Mouse (Mus musculus) limb, embryonic 15.5 days (tissue): Measurements from ENCODE around the gene Gmeb1. TPM values are rescaled to one million over a fixed set of nuclear protein-coding genes. Genes with fewer than 3 reads are reported as not detected.
"Not testable (repeated sequence)": the region's sequence is repeated elsewhere in the genome, so short reads cannot be mapped to it uniquely, and the experiment has no call there.

Source experiments
- ATAC-seq: fragments of 200-750 bp; cut with Nextera tagmentation; 2 replicates; pipeline ENCODE4 v1.8.0; 2017; ENCODE audit warnings: low read depth, moderate TSS enrichment; ENCODE audit not compliant: insufficient number of reproducible peaks, low FRiP score, low TSS enrichment
- H3K27ac ChIP-seq: fragments of 300-500 bp; sonication (generic); 2 replicates; pipeline ENCODE4 v1.5.1; 2015; ENCODE audit warnings: moderate library complexity, mild to moderate bottlenecking, inconsistent platforms
- H3K27me3 ChIP-seq: fragments of 300-500 bp; sonication (generic); 2 replicates; pipeline ENCODE4 v1.6.1; 2015; ENCODE audit warnings: inconsistent platforms
- H3K36me3 ChIP-seq: fragments of 300-500 bp; sonication (generic); 2 replicates; pipeline ENCODE4 v1.6.1; 2015; ENCODE audit warnings: inconsistent platforms
- H3K4me1 ChIP-seq: fragments of 300-500 bp; sonication (generic); 2 replicates; pipeline ENCODE4 v1.6.1; 2015; ENCODE audit warnings: inconsistent platforms
- H3K4me2 ChIP-seq: fragments of 300-500 bp; sonication (generic); 2 replicates; pipeline ENCODE4 v1.6.1; 2015; ENCODE audit warnings: mild to moderate bottlenecking, inconsistent platforms
- H3K4me3 ChIP-seq: fragments of 300-500 bp; sonication (generic); 2 replicates; pipeline ENCODE4 v1.5.1; 2015; ENCODE audit warnings: mild to moderate bottlenecking, inconsistent platforms
- H3K9ac ChIP-seq: fragments of 300-500 bp; sonication (generic); 2 replicates; pipeline ENCODE4 v1.6.1; 2015; ENCODE audit warnings: inconsistent platforms
- H3K9me3 ChIP-seq: fragments of 300-500 bp; sonication (generic); 2 replicates; pipeline ENCODE4 v1.6.1; 2016; ENCODE audit warnings: inconsistent platforms
- WGBS: fragments of 180-500 bp; shearing (Covaris S2); methylation state at CpG from one replicate; pipeline ENCODE4 v1.1.7; 2015; 5-methylcytosine and 5-hydroxymethylcytosine counted together
- polyA plus RNA-seq: library from polyadenylated mRNA; unstranded; fragments of >200 nt; fragmentation: Nextera tagmentation; extraction: Ambion mirVana; gene quantifications from 2 replicates; pipeline ENCODE4 v1.2.1, GENCODE M21; 2015

Gmeb1 gene
- polyA plus RNA-seq, result 34.1 and 35.6 TPM in 2 replicates

DNA sequence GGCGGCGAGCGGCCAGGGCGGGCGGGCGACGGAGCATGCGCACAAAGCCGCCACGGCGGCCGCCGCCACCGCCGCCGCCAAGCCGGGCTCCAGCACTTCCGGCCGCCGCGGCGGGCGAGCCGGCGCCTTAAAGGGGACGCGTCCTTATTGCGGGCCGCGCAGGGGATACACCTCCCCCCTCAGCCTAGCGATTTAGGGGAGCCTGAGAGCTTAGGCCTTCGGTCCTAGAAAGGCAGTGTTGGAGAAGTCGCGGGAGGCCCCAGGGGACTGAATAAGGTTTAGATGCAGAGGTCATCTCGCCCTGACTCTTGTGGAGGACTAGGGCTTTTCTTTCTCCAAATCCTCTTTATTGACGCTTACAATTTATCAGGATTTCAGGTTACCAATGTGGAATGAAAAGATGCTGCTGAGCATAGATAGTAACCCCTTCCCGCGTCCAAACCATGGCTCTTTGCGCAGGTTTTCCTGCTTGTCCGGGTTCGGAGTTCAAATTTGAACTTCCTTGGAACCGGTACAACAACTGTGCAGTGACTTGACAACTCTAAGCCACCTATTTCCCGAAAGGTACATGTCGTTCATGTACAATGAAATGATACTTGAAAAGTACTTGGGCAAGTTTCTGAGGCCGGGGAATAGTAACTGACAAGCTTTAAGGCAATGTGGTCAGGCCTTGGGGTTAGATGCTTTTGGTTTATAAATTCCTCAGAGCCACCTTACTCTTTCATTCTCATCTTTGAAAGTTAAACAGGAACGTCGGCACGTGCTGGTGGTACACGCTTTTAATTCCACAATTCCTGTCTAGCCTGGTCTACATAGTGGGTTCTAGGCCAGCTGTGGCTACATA lies at the start of gene Gmeb1:
Gene Gmeb1 (minus strand): TSS at position 89 of the 844 bp plus-strand sequence.
- peak; percentile 82 for ATAC-seq
- Histone ChIP-seq H3K9ac (peak within 1 kb of the TSS; percentile 87), H3K4me1 (peaks cover 18% of the 10 kb centered on the region), H3K4me2 (peak within 1 kb of the TSS; percentile 74), H3K27me3 (no peaks in the 10 kb centered on the region), H3K9me3 (no peaks in the 10 kb centered on the region), H3K36me3 (no peaks in the 10 kb centered on the region), H3K27ac (peak within 1 kb of the TSS; percentile 96), H3K4me3 (peak within 1 kb of the TSS; percentile 70)
- 16% methylated on average over 37 of the region's 49 CpGs for WGBS

DNA sequence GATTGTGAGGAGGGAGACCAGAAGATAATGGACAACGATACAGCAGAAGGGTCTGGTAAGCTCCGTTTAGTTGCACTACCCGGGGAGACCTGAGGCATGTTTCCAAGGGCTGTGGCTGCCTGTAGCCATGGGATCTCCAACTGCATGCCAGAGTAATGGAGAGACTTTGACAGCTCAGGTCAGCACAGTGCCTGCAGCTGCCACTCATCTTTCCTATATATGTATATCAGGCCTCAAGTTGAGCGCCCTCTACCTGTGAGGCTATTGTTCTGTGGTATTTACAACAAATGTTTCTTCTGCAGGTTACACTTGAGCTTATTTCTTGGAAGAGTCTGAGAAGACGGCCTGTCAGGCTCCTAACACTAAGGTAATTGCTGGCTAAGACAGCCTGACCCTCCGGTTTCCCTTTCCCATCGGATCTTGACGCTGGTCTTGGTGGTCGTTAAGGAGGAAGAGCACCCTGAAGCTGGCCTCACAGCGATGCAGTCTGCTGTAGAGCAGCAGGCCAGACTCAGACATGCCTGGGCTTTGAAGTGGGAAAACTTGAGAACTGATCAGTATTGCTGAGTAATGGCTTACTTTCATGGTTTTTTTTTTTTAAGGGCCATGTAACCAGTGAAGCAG lies 48.6 kb upstream of the Gmeb1 start:
- Histone ChIP-seq H3K4me3 (peak overlapping the region; percentile 73), H3K27me3 (no peaks in the 10 kb centered on the region), H3K4me1 (peaks cover 8% of the 10 kb centered on the region), H3K9me3 (no peaks in the 10 kb centered on the region), H3K4me2 (peak overlapping the region; percentile 72), H3K9ac (0 out of 2 replicates have a peak overlapping the region, but pooled peaks have one; percentile 83), H3K27ac (peak overlapping the region; percentile 92), H3K36me3 (peaks cover 43% of the 10 kb centered on the region)
- 19% methylated on average over 10 of the region's 10 CpGs for WGBS
- ATAC-seq, result no peak

DNA sequence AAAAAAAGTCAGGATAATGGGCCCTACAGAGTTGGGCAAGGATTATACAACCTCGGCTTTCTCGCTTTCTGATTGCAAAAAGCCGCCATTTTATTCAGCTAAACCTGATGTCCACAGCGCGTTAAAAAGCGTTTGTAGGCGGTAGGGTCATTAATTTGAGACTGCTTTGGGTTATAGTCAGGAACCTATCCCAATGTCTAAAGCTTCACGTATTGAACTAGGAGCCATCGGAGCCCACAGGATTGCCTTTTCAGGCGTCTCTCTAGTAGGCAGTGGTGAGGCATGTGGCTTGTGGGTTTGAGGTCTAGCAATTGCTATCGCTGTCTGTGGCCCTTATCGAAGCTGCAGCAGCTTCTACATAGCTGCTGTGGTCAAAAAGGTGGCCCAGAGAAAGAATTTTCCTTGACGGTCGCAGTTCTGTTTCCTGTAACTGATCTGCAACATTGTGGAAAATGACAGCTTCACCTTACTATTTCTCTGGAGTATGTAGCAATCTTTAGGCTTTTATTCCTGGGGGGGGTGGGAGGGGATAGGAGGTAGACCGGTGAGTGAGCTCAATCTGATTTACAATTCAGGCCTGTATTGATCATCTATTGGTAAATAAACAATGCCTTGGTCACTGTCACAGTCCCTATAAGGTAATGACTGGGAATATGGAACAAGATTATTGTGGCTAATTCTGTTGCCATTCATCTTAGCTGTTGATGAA lies 47.9 kb upstream of the Gmeb1 start:
- Histone ChIP-seq H3K4me3 (peak overlapping the region; percentile 73), H3K9ac (peak overlapping the region; percentile 83), H3K4me1 (peaks cover 8% of the 10 kb centered on the region), H3K36me3 (peaks cover 41% of the 10 kb centered on the region), H3K4me2 (peak overlapping the region; percentile 72), H3K27ac (peak overlapping the region; percentile 92), H3K9me3 (no peaks in the 10 kb centered on the region), H3K27me3 (no peaks in the 10 kb centered on the region)
- no peak for ATAC-seq
- WGBS, result under 1% methylated on average over 15 of the region's 15 CpGs

DNA sequence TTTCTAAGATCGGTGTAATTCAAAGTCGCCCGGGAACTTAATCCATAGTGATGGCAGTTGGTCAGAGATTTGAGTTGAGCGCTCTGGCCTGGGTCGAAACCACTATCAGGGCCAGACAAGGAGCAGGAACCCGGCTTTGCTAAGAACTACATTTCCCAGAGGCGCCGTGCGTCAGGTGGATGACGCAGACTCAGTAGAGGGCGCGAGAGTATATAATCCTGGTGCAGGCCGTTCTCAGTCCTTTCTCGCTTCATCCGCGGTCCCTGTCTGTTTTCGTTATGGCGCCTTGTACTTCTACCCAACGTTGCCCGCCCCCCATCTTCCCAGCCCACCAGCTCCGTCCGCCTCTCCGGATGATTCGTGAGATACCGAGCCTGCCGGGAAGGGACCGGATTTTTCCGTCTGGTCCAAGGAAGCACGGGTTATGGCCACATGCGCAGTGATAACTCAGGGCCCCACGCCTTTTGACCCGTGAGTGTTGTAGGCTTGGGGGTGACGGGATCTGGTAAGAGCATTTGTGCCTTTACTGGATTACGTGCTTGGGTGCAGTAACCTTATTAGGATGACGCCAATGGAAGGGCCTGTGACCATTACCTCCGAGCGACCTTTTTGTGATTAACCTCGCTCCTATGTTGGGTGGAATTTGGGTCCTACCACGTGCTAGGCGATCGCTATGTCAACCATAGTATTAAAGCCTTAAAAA lies 47.2 kb upstream of the Gmeb1 start:
- H3K4me1 ChIP-seq, result peaks cover 8% of the 10 kb centered on the region
- WGBS, result under 1% methylated on average over 41 of the region's 41 CpGs

DNA sequence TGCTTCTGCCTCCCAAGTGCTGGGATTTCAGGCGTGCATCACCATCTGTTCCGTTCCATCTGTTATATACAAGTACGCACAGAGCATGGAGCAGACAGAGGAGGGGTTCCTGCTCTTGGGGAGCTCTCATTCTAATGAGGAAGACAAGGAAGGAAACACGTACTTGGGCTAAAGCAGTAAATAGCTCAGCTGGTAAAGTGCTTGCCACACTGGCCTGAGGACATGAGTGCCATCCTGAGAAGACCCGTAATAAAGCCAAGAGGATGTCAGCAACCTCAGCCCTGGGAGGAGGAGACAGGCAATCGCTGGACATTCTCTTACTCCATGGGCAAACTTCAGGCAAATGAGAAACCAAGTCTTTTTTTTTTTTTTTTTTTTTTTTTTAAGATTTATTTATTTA lies 44.6 kb upstream of the Gmeb1 start:
- no peak overlapping the region for H3K4me3 ChIP-seq
- H3K9me3 ChIP-seq, result no peaks in the 10 kb centered on the region
- H3K4me1 ChIP-seq, result peaks cover 19% of the 10 kb centered on the region
- H3K9ac ChIP-seq, result no peak overlapping the region
- H3K27ac ChIP-seq, result no peak overlapping the region
- H3K36me3 ChIP-seq, result peaks cover 12% of the 10 kb centered on the region
- WGBS, result 72% methylated on average over 6 of the region's 6 CpGs
- no peaks in the 10 kb centered on the region for H3K27me3 ChIP-seq
- H3K4me2 ChIP-seq, result no peak overlapping the region
- ATAC-seq, result no peak

More for the DNA sequence above, 47.2 kb upstream of the Gmeb1 start:
- peak; percentile 86 for ATAC-seq
- H3K4me2 ChIP-seq, result peak overlapping the region; percentile 72
- H3K9ac ChIP-seq, result peak overlapping the region; percentile 83
- H3K27me3 ChIP-seq, result no peaks in the 10 kb centered on the region
- peak overlapping the region; percentile 92 for H3K27ac ChIP-seq
- no peaks in the 10 kb centered on the region for H3K9me3 ChIP-seq
- peak overlapping the region; percentile 73 for H3K4me3 ChIP-seq
- H3K36me3 ChIP-seq, result peaks cover 34% of the 10 kb centered on the region

DNA sequence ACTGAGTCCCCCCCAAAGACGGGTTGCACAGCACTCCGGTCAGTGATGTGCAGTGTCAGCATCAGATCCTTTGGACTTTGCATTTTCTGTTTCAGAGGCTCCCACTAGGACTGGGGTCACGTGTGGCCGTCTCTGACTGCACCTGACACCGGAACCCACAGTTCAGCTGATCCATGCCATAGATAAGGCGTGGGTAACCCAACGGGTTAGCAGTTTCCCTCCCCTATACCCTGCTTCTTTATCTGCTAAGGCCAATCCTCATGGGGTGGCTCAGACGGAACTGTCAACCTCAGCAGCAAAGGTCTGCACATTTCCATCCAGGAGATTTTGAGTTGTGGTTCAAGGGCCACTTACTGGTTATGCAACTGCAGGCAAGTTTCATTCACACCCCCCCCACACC lies 43.9 kb upstream of the Gmeb1 start:
- Histone ChIP-seq H3K36me3 (peaks cover 5% of the 10 kb centered on the region), H3K27me3 (no peaks in the 10 kb centered on the region), H3K4me2 (no peak overlapping the region), H3K4me1 (peaks cover 19% of the 10 kb centered on the region), H3K27ac (no peak overlapping the region), H3K9me3 (no peaks in the 10 kb centered on the region), H3K9ac (no peak overlapping the region), H3K4me3 (no peak overlapping the region)
- WGBS, result 84% methylated on average over 8 of the region's 8 CpGs
- no peak for ATAC-seq

DNA sequence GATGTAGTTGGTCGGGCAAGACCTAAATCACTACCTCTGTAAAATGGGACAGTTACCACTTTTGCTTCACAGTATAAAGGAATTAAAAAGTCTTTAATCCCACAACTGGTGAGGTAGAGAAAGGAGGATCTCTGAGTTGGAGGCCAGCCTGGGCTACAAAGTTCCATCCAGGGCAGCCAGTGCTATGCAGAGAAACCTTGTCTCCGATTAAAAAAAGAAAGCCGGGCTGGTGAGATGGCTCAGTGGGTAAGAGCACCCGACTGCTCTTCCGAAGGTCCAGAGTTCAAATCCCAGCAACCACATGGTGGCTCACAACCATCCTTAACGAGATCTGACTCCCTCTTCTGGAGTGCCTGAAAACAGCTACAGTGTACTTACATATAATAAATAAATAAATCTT lies 42.1 kb upstream of the Gmeb1 start:
- H3K9me3 ChIP-seq, H3K36me3 ChIP-seq, H3K27me3 ChIP-seq, ATAC-seq: not testable (repeated sequence)
- WGBS, result 42% methylated on average over 6 of the region's 6 CpGs
- Histone ChIP-seq H3K9ac (peak overlapping the region; percentile 44; the same call in 1 of the 2 replicates), H3K4me3 (peak overlapping the region; percentile 51), H3K4me2 (peak overlapping the region; percentile 79), H3K27ac (peak overlapping the region; percentile 74; the same call in 1 of the 2 replicates), H3K4me1 (peaks cover 11% of the 10 kb centered on the region)

DNA sequence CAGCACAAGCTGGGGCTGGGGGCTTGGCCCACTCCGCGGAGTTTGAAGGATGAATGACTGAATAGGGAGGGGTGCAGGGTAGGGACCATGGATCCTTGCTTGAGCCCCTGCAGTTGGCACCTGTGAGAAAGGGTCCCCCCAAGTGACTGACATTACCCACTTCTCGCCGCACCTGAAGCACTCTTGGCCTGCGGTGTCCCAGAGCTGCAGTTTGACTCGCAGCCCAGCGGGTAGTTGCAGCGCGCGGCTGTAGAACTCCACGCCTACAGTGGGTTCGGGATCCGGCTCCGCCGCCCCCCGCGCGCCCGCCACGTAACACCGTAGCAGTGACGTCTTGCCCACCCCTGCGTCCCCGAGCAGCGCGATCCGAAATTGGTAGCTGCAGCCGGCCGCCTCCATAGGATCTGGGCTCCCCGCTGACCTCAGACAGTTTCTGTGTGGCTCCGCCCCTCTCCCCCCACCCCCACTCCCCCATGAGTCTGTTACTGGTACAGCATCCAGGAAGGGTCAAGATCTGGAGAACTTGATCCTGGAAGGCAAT lies 41.6 kb upstream of the Gmeb1 start, which contains the start of gene Rab42:
Gene Rab42 (minus strand): TSS at position 447 of the 541 bp plus-strand sequence.
- peaks cover 11% of the 10 kb centered on the region for H3K4me1 ChIP-seq
- no peaks in the 10 kb centered on the region for H3K9me3 ChIP-seq
- H3K27me3 ChIP-seq, result no peaks in the 10 kb centered on the region
- H3K9ac ChIP-seq, result peak within 1 kb of the TSS; percentile 44
- no peaks in the 10 kb centered on the region for H3K36me3 ChIP-seq
- peak within 1 kb of the TSS; percentile 51 for H3K4me3 ChIP-seq
- peak within 1 kb of the TSS; percentile 74 for H3K27ac ChIP-seq
- WGBS, result 1% methylated on average over 31 of the region's 31 CpGs
- ATAC-seq, result peak; percentile 71
- peak within 1 kb of the TSS; percentile 79 for H3K4me2 ChIP-seq

DNA sequence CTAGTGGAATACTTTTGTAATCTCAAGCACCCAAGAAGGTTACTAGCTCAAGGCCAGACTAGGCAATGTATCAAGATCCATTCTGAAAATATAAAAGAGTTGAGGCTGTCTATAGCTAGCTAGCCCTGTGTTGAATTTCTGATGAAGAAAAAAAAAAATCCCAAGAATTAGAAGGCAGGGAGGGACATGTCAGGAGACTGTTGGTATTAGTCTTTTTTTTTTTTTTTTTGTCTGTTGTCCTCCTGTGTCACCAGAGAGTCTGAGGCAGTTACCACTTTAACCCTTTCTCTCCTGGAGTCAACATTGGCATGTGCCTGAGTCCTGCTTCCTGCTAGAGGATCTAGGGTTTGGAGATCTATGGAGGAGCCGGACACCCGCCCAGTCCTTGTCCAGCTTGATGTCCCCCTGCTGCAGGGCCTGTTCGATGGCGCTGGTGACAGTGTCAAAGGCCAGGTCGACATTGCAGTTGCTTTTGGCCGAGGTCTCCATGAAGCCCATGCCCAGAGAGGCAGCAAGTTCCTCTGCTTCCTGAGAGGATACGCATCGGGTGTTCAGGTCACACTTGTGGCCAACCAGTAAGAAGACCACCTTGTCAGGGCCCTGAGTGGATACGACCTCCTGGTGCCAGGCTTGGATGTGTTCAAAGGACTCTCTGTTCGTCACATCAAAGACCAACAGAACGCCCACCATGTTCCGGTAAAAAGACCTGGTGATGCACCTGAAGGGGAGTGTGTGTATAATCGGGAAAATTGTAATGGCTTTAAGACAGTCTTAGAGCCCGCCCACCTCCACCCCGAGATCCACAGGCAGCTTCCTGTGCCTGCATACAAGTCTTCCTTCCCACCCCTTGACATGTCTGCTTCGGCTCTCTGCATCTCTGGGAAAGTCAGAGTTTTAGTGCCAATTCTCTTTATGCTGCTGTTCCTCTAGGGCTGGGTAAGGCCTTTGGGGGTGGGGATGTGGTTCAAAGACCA lies 40.9 kb upstream of the Gmeb1 start:
- ATAC-seq, result 0 out of 2 replicates have a peak, but pooled peaks have one; percentile 2
- H3K27ac ChIP-seq, result peak overlapping the region; percentile 74
- 61% methylated on average over 16 of the region's 16 CpGs for WGBS

DNA sequence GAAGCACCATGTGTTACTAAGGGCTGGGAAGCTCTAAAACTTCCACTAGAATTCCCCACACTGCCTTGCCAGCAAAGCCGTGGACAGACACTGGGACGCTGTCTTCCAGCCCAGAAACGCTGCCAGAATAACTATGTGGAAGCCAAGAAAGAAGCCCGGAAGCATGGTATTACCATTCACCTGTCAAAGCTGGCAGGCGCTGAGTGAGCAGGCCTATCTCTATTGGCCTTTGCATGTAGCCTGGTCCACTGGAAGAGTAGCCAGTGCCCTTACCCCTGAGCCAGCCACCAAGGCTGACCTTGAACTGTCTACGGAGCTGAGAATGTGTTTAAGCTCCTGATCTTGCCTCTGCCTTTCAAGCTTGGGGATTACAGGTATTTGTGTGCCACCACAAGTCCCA lies 40.1 kb upstream of the Gmeb1 start:
- H3K4me1 ChIP-seq, result peaks cover 11% of the 10 kb centered on the region
- H3K9ac ChIP-seq, result no peak overlapping the region
- H3K4me2 ChIP-seq, result no peak overlapping the region
- no peaks in the 10 kb centered on the region for H3K27me3 ChIP-seq
- H3K4me3 ChIP-seq, result no peak overlapping the region
- ATAC-seq, result no peak
- WGBS, result 83% methylated on average over 6 of the region's 6 CpGs
- H3K36me3 ChIP-seq, result no peaks in the 10 kb centered on the region
- no peaks in the 10 kb centered on the region for H3K9me3 ChIP-seq
- H3K27ac ChIP-seq, result peak overlapping the region; percentile 11; the same call in 1 of the 2 replicates

More for the DNA sequence above, 40.9 kb upstream of the Gmeb1 start:
- Histone ChIP-seq H3K4me2 (peak overlapping the region; percentile 79), H3K36me3 (no peaks in the 10 kb centered on the region), H3K9ac (peak overlapping the region; percentile 44), H3K4me3 (peak overlapping the region; percentile 51), H3K9me3 (no peaks in the 10 kb centered on the region), H3K4me1 (peaks cover 11% of the 10 kb centered on the region), H3K27me3 (no peaks in the 10 kb centered on the region)
